Mouse (Mus musculus) kidney, embryonic 16.5 days (tissue): ENCODE data around the gene Arhgap33. TPM values are rescaled to one million over a fixed set of nuclear protein-coding genes. Genes with fewer than 3 reads are reported as not detected.

Experiments used
- ATAC-seq: fragments of 200-750 bp; cut with Nextera tagmentation; 2 replicates; pipeline ENCODE4 v1.8.0; 2017; ENCODE audit warnings: moderate TSS enrichment; ENCODE audit not compliant: low FRiP score, low TSS enrichment
- H3K27ac ChIP-seq: fragments of 300-500 bp; sonication (generic); 2 replicates; pipeline ENCODE4 v1.5.1; 2014; ENCODE audit warnings: low read length
- H3K27me3 ChIP-seq: fragments of 300-500 bp; sonication (generic); 2 replicates; pipeline ENCODE4 v1.6.1; 2014; ENCODE audit warnings: low read length, control low read depth, mixed read lengths; ENCODE audit not compliant: insufficient read depth
- H3K36me3 ChIP-seq: fragments of 300-500 bp; sonication (generic); 2 replicates; pipeline ENCODE4 v1.6.1; 2014; ENCODE audit warnings: low read length, control low read depth, mixed read lengths; ENCODE audit not compliant: insufficient read depth
- H3K4me1 ChIP-seq: fragments of 300-500 bp; sonication (generic); 2 replicates; pipeline ENCODE4 v1.6.1; 2014; ENCODE audit warnings: low read length, control low read depth, mixed read lengths; ENCODE audit not compliant: insufficient read depth
- H3K4me2 ChIP-seq: fragments of 300-500 bp; sonication (generic); replicated peaks from 2 replicates; pipeline ENCODE4 v1.6.1; 2014; ENCODE audit warnings: low read depth, low read length
- H3K4me3 ChIP-seq: fragments of 300-500 bp; sonication (generic); 2 replicates; pipeline ENCODE4 v1.5.1; 2014; ENCODE audit warnings: mild to moderate bottlenecking, low read length
- H3K9ac ChIP-seq: fragments of 300-500 bp; sonication (generic); replicated peaks from 2 replicates; pipeline ENCODE4 v1.6.1; 2014; ENCODE audit warnings: low read length
- H3K9me3 ChIP-seq: fragments of 300-500 bp; sonication (generic); 2 replicates; pipeline ENCODE4 v1.6.1; 2016; ENCODE audit warnings: low read length, control low read depth
- WGBS: fragments of 180-500 bp; shearing (Covaris S2); extraction: QIAGEN DNeasy Blood & Tissue Kit; methylation state at CpG from one replicate; pipeline ENCODE4 v1.1.7; 2014; 5-methylcytosine and 5-hydroxymethylcytosine counted together
- polyA plus RNA-seq: library from polyadenylated mRNA; unstranded; fragments of >200 nt; fragmentation: Nextera tagmentation; extraction: Ambion mirVana; gene quantifications from 2 replicates; pipeline ENCODE4 v1.2.1, GENCODE M21; 2015

The Arhgap33 gene
- polyA plus RNA-seq, 1 experiment from 2014 or later = 12.0 TPM

- H3K27ac ChIP-seq = peak overlapping the region; percentile 99; the same call in 1 of the 2 replicates
- peaks cover 35% of the 10 kb centered on the region for H3K36me3 ChIP-seq
- no peak for ATAC-seq
- H3K4me1 ChIP-seq = peaks cover 7% of the 10 kb centered on the region
- H3K9me3 ChIP-seq = no peaks in the 10 kb centered on the region
- peak overlapping the region; percentile 56 for H3K4me2 ChIP-seq
- 21% methylated on average over 6 of the region's 6 CpGs for WGBS
- peak overlapping the region; percentile 82 for H3K4me3 ChIP-seq
- no peaks in the 10 kb centered on the region for H3K27me3 ChIP-seq
- peak overlapping the region; percentile 89 for H3K9ac ChIP-seq
Measured at GRCm38 (mm10) chr7:30563906-30564280, 29.0 kb upstream of the Arhgap33 start.

DNA sequence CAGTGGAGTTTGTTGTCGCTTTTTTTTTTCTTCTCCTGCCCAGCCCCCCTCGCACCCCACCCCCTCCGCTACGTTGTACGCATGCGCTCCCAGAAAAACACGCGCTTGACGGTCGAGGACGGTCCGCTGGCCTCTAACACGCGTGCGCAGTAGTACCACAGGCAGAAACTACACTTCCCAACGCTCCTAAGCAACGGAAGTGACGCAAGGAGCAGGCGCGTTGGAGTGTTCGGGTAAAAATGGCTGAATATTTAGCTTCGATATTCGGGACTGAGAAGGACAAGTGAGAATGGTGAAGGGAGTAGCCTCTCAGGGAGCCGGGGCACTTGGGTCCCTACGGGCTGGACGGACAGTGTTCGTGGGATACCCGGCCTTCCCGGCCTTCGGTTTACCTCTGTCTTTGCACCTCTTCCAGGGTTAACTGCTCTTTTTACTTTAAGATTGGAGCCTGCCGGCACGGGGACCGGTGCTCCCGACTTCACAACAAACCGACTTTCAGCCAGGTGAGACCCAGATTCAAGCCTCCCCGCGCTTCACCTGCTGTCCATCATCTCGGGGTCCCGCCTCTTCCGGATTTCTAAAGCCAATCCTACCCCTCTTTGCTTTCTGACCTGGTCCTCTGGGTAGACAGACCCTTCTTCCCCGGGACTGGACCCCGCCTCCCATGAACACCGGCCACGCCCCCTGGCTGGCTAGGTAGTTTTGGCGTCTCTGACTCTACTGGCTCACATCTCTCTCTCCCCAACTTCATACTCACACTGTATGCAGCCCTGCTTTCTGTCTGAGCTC lies 28.5 kb upstream of the Arhgap33 start, which contains the start of the genes U2af1l4, Gm49396 and Psenen:
Gene U2af1l4, plus strand, starts transcription at position 185 of the 789 bp plus-strand sequence.
Gene Gm49396, plus strand, starts transcription at position 228 of the 789 bp plus-strand sequence.
Gene Psenen, minus strand, starts transcription at position 511 of the 789 bp plus-strand sequence.
- WGBS = under 1% methylated on average over 44 of the region's 45 CpGs
- ATAC-seq = peak; percentile 86
- Histone ChIP-seq H3K9ac (peak within 1 kb of the TSS; percentile 89), H3K4me1 (peaks cover 13% of the 10 kb centered on the region), H3K9me3 (no peaks in the 10 kb centered on the region), H3K4me3 (peak within 1 kb of the TSS; percentile 82), H3K36me3 (peaks cover 29% of the 10 kb centered on the region), H3K4me2 (peak within 1 kb of the TSS; percentile 78), H3K27me3 (no peaks in the 10 kb centered on the region), H3K27ac (peak within 1 kb of the TSS; percentile 99)

- WGBS = under 1% methylated on average over 27 of the region's 27 CpGs
- H3K27ac ChIP-seq = peak overlapping the region; percentile 79
Measured at GRCm38 (mm10) chr7:30562526-30563116, 27.8 kb upstream of the Arhgap33 start.

GRCm38 (mm10) chr7:30560296-30560695 lies 25.4 kb upstream of the Arhgap33 start:
- ATAC-seq = no peak
- H3K9me3 ChIP-seq = no peaks in the 10 kb centered on the region
- 64% methylated on average over 2 of the region's 2 CpGs for WGBS
- H3K4me3 ChIP-seq = no peak overlapping the region
- H3K4me2 ChIP-seq = no peak overlapping the region
- peaks cover 19% of the 10 kb centered on the region for H3K4me1 ChIP-seq
- no peak overlapping the region for H3K27ac ChIP-seq
- no peaks in the 10 kb centered on the region for H3K27me3 ChIP-seq
- no peak overlapping the region for H3K9ac ChIP-seq
- peaks cover 22% of the 10 kb centered on the region for H3K36me3 ChIP-seq

More at GRCm38 (mm10) chr7:30562526-30563116, 27.8 kb upstream of the Arhgap33 start:
- H3K27me3 ChIP-seq = no peaks in the 10 kb centered on the region
- peak overlapping the region; percentile 81 for H3K9ac ChIP-seq
- peak overlapping the region; percentile 78 for H3K4me2 ChIP-seq
- ATAC-seq = 0 out of 2 replicates have a peak, but pooled peaks have one; percentile 4
- no peaks in the 10 kb centered on the region for H3K9me3 ChIP-seq
- peaks cover 19% of the 10 kb centered on the region for H3K4me1 ChIP-seq
- peaks cover 25% of the 10 kb centered on the region for H3K36me3 ChIP-seq
- H3K4me3 ChIP-seq = peak overlapping the region; percentile 82

- H3K4me3 ChIP-seq = peak within 1 kb of the TSS; percentile 81
- no peaks in the 10 kb centered on the region for H3K9me3 ChIP-seq
- peaks cover 25% of the 10 kb centered on the region for H3K36me3 ChIP-seq
- peak within 1 kb of the TSS; percentile 48 for H3K27ac ChIP-seq
- no peaks in the 10 kb centered on the region for H3K27me3 ChIP-seq
- H3K4me1 ChIP-seq = peaks cover 19% of the 10 kb centered on the region
- H3K9ac ChIP-seq = peak within 1 kb of the TSS; percentile 83
- peak; percentile 89 for ATAC-seq
- WGBS = under 1% methylated on average over 20 of the region's 20 CpGs
- peak within 1 kb of the TSS; percentile 96 for H3K4me2 ChIP-seq
Measured at GRCm38 (mm10) chr7:30559443-30559954, 24.6 kb upstream of the Arhgap33 start, which contains the start of gene Lin37. Lin37 (minus strand) TSS chr7:30559838.

DNA sequence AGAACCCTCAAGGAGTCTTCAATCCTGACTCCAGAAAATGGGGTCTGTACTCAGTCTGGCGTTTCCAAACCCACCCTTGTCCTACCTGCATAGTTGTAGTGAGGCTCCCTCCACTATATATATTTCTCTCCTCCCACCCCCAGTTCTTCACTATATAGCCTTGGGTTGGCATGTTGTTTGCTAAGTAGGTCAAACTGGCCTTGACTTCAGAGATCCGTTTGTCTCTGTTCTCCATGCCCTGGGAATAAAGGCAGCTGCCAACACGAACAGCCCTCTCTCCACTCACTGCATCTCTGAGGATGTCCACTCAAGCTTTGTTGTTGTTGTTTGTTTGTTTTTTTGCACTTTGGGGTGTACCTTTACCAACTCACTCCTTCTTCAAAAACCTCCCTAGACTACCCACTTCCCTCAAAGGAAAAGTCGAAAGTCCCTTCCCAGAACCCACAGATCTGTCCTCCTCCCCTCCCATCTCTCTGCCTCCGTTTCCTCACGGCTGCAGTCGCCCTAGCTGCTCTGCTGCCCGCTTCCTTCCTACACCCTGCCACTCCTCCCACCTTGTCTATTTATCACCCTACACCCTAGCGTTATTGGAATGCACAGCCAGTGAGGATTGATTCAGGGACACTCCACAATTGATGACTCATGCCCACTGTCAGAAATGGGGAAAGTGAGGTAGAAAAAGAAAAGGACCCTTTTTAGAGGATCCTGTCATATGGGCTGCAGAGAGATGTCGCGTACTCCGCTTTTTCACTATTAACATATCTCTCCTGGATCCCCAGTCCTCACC lies 24.0 kb upstream of the Arhgap33 start:
- Histone ChIP-seq H3K9me3 (no peaks in the 10 kb centered on the region), H3K36me3 (peaks cover 31% of the 10 kb centered on the region), H3K9ac (peak overlapping the region; percentile 83), H3K27ac (peak overlapping the region; percentile 17; the same call in 1 of the 2 replicates), H3K4me2 (peak overlapping the region; percentile 96), H3K27me3 (no peaks in the 10 kb centered on the region), H3K4me3 (peak overlapping the region; percentile 81), H3K4me1 (peaks cover 14% of the 10 kb centered on the region)
- ATAC-seq = no peak
- 13% methylated on average over 12 of the region's 12 CpGs for WGBS

DNA sequence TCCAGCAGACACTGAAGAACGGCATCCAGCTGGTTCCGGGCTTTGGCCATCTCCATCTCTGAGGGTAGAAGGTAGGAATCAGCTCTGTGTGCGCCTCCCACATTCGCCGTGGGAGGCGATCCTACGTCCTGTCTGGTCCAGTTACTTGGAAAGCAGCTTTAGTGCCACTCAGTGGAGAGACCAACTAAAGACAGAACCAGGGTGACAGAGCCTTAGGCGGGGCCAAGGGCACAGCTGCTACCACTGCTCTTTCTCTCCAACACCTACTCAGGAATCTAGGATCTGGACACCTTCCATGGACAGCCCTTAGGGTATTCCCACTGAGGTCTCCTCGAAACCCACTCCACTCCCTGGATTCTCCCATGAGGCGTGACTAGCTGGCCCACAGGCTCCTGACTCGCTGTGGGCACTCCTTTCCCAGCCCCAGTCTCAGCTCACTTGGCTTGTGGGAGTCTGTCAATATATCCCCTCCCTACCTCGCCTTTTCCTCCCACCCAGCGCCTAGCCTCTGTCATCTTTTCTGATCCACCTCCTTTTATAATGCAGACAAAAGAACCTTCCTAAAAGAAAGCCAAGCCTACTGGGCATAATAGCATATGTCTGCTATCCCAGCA lies 23.1 kb upstream of the Arhgap33 start:
- peak overlapping the region; percentile 81 for H3K4me3 ChIP-seq
- WGBS = 84% methylated on average over 13 of the region's 13 CpGs
- no peak for ATAC-seq
- H3K9ac ChIP-seq = peak overlapping the region; percentile 83
- H3K4me1 ChIP-seq = peaks cover 21% of the 10 kb centered on the region
- peak overlapping the region; percentile 96 for H3K4me2 ChIP-seq
- no peak overlapping the region for H3K27ac ChIP-seq
- no peaks in the 10 kb centered on the region for H3K9me3 ChIP-seq
- H3K36me3 ChIP-seq = peaks cover 31% of the 10 kb centered on the region
- no peaks in the 10 kb centered on the region for H3K27me3 ChIP-seq

DNA sequence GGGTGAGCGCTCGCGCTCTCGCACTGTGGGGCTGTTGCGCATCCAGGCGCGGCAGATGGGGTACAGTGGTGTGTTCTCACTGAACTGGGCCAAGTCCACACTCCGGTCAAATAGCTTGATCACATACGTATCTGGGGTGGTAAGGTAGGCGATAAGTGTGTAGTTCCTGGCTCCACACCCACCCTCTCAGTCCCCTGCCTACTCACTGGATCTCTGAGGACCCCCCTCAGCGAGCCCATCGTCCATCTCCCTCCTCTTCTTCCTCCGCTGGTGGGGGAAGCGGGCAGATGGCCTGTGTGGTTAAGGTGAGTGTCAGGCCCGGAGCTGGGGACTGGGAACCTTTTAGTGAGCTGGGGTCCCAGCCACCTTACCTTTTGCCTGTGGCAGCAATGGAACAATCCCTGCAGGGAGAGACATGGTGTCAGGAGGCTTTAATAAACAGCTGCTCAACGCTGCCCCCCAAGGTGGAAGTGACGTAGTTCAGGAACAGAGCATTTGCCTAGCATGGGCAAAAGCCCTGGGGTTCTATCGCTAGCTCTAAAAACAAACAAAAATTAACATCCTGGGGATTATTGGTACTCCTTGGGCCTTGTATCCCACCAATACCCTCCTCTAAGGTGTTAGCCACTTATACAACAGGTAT lies 22.2 kb upstream of the Arhgap33 start:
- H3K9me3 ChIP-seq = no peaks in the 10 kb centered on the region
- no peak overlapping the region for H3K4me3 ChIP-seq
- WGBS = 93% methylated on average over 18 of the region's 18 CpGs
- H3K27me3 ChIP-seq = no peaks in the 10 kb centered on the region
- H3K4me2 ChIP-seq = no peak overlapping the region
- H3K9ac ChIP-seq = no peak overlapping the region
- peaks cover 31% of the 10 kb centered on the region for H3K36me3 ChIP-seq
- H3K27ac ChIP-seq = no peak overlapping the region
- peaks cover 26% of the 10 kb centered on the region for H3K4me1 ChIP-seq
- no peak for ATAC-seq
